In the genomic region with DNA sequence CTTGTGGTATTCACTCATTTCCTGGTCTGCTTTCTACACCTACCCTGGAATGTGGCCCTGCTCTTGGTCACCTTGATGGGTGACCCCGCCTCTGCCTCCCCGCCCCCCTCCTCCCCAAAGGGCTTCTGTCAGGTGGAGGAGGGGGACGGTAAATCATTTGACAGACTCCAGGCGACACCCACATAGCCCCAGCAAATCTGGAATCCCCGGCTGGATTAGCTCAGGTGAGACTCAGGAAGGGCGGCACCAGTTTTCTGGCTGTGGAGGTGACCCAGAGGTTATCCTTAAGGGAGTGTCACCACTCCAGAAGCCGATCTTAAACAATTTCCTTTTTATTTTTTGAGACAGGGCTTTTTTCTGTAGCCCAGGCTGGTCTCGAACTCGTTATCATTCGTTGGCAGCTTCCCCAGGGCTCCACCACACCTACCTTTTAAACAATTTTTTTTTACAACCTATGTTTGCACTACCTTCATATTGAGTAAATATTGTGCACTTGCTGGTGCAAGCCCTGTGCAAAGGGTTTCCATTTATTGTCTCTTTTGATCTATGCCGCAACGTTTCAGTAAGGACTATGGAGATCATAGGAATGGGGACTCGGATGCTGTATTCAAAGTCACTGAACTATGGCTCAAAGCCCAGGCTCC, we compare ENCODE assay signal across 8 mouse cellular contexts. TPM values are rescaled to one million over a fixed set of nuclear protein-coding genes. Genes with fewer than 3 reads are reported as not detected.
A peak's percentile ranks its signal among the peaks of the same experiment; 100 is the strongest.
DNase-seq lines count a peak whose midpoint lies in the region; ATAC-seq and TF ChIP-seq lines count a peak whose summit lies in the region.

No protein-coding gene starts in this region.

- H3K36me3 ChIP-seq in embryonic facial prominence, embryonic 10.5 days (replicated peaks), result no peaks in the 10 kb centered on the region
- H3K36me3 ChIP-seq in hindbrain, postnatal 0 days (ENCODE audit: insufficient read depth, low read length), result no peaks in the 10 kb centered on the region
- no peaks in the 10 kb centered on the region for H3K36me3 ChIP-seq in liver, embryonic 12.5 days
- no peaks in the 10 kb centered on the region for H3K36me3 ChIP-seq in neural tube, embryonic 14.5 days (ENCODE audit: control insufficient read depth, insufficient read depth, low read length)

- no peak for TF ChIP-seq POLR2A in lung, adult 2 months (IDR thresholded peaks at IDR 0.05; ENCODE audit: borderline replicate concordance, extremely low read depth, low read depth, low read length)

- H3K4me2 ChIP-seq in hindbrain, postnatal 0 days (ENCODE audit: low read depth, low read length), result peak overlapping the region; percentile 97
- H3K4me2 ChIP-seq in liver, embryonic 12.5 days, result peak overlapping the region; percentile 89
- H3K4me2 ChIP-seq in neural tube, embryonic 14.5 days (ENCODE audit: low read depth, low read length), result peak overlapping the region; percentile 87

- no peak for TF ChIP-seq CTCF in lung, adult 2 months (IDR thresholded peaks at IDR 0.05; ENCODE audit: insufficient read depth, low read length)
- TF ChIP-seq CTCF in hindbrain, postnatal 0 days (IDR thresholded peaks at IDR 0.05; ENCODE audit: low read depth), result no peak

- H3K27me3 ChIP-seq in embryonic facial prominence, embryonic 10.5 days (replicated peaks; ENCODE audit: low read depth, poor library complexity, severe bottlenecking), result no peaks in the 10 kb centered on the region
- H3K27me3 ChIP-seq in hindbrain, postnatal 0 days (ENCODE audit: insufficient read depth, low read length), result no peaks in the 10 kb centered on the region
- H3K27me3 ChIP-seq in liver, embryonic 12.5 days (replicated peaks), result no peaks in the 10 kb centered on the region
- H3K27me3 ChIP-seq in neural tube, embryonic 14.5 days (ENCODE audit: control insufficient read depth, insufficient read depth, low read length), result no peaks in the 10 kb centered on the region

- H3K9ac ChIP-seq in hindbrain, postnatal 0 days (replicated peaks; ENCODE audit: low read length), result peak overlapping the region; percentile 93
- peak overlapping the region; percentile 95 for H3K9ac ChIP-seq in liver, embryonic 12.5 days
- peak overlapping the region; percentile 90 for H3K9ac ChIP-seq in neural tube, embryonic 14.5 days (replicated peaks; ENCODE audit: low read depth, low read length)

- intact Hi-C loops in gastrocnemius, postnatal 36 days (cut with DNase I), result no loop called here

- ATAC-seq in hindbrain, postnatal 0 days, result no peak
- no peak for ATAC-seq in liver, embryonic 12.5 days
- ATAC-seq in neural tube, embryonic 14.5 days (ENCODE audit: low read depth), result no peak

- peak overlapping the region; percentile 100 for H3K4me3 ChIP-seq in lung, adult 2 months (replicated peaks; ENCODE audit: extremely low read depth, low read depth, low read length)
- peak overlapping the region; percentile 82 for H3K4me3 ChIP-seq in embryonic facial prominence, embryonic 10.5 days
- H3K4me3 ChIP-seq in hindbrain, postnatal 0 days (ENCODE audit: low read length), result peak overlapping the region; percentile 90
- peak overlapping the region; percentile 89 for H3K4me3 ChIP-seq in liver, embryonic 12.5 days
- peak overlapping the region; percentile 76 for H3K4me3 ChIP-seq in neural tube, embryonic 14.5 days (ENCODE audit: low read depth, low read length)

- H3K4me1 ChIP-seq in lung, adult 2 months (ENCODE audit: control insufficient read depth, insufficient read depth, low read length), result peaks cover 8% of the 10 kb centered on the region
- H3K4me1 ChIP-seq in embryonic facial prominence, embryonic 10.5 days, result peaks cover 29% of the 10 kb centered on the region
- peaks cover 13% of the 10 kb centered on the region for H3K4me1 ChIP-seq in hindbrain, postnatal 0 days (ENCODE audit: insufficient read depth, low read length)
- peaks cover 29% of the 10 kb centered on the region for H3K4me1 ChIP-seq in liver, embryonic 12.5 days
- peaks cover 17% of the 10 kb centered on the region for H3K4me1 ChIP-seq in neural tube, embryonic 14.5 days (ENCODE audit: control insufficient read depth, insufficient read depth, low read length)

- DNase-seq in lung, adult 2 months, result no peak
- no peak for DNase-seq in lung, postnatal 36 days
- peak; percentile 30 for DNase-seq in embryonic facial prominence, embryonic 10.5 days (ENCODE audit: low spot score)
- no peak for DNase-seq in hindbrain, postnatal 0 days (ENCODE audit: low spot score)
- no peak for DNase-seq in gastrocnemius, postnatal 36 days
- no peak for DNase-seq in adrenal gland, postnatal 14 days

- H3K9me3 ChIP-seq in embryonic facial prominence, embryonic 10.5 days, result no peaks in the 10 kb centered on the region
- no peaks in the 10 kb centered on the region for H3K9me3 ChIP-seq in hindbrain, postnatal 0 days (ENCODE audit: low read length)
- H3K9me3 ChIP-seq in liver, embryonic 12.5 days (replicated peaks), result no peaks in the 10 kb centered on the region
- no peaks in the 10 kb centered on the region for H3K9me3 ChIP-seq in neural tube, embryonic 14.5 days (ENCODE audit: control insufficient read depth, low read length)

- peak overlapping the region; percentile 95 for H3K27ac ChIP-seq in embryonic facial prominence, embryonic 10.5 days (replicated peaks)
- peak overlapping the region; percentile 92 for H3K27ac ChIP-seq in hindbrain, postnatal 0 days
- peak overlapping the region; percentile 95 for H3K27ac ChIP-seq in liver, embryonic 12.5 days
- peak overlapping the region; percentile 91 for H3K27ac ChIP-seq in neural tube, embryonic 14.5 days (ENCODE audit: low read depth, low read length)

- 20% methylated on average over 13 of the region's 13 CpGs for WGBS in lung, adult 2 months
- 14% methylated on average over 13 of the region's 13 CpGs for WGBS in embryonic facial prominence, embryonic 10.5 days
- WGBS in hindbrain, postnatal 0 days, result 20% methylated on average over 13 of the region's 13 CpGs
- 17% methylated on average over 13 of the region's 13 CpGs for WGBS in liver, embryonic 12.5 days (ENCODE audit: insufficient replicate concordance)
- 8% methylated on average over 13 of the region's 13 CpGs for WGBS in neural tube, embryonic 14.5 days

RNA-seq across cellular contexts. Expression of a gene that starts 0.8 kb away (rescaled TPM):
- 11.0 and 18.3 TPM in 2 replicates for polyA plus RNA-seq in lung, adult 2 months (2012; rRNA removed)
- polyA plus RNA-seq in embryonic facial prominence, embryonic 10.5 days (2016; fragmentation: Nextera tagmentation; extraction: Ambion mirVana), result 7.8 and 8.9 TPM in 2 replicates
- 13.9 and 18.3 TPM in 2 replicates for total RNA-seq in hindbrain, postnatal 0 days (2014; rRNA removed)
- 4.3 and 5.7 TPM in 2 replicates for polyA plus RNA-seq in hindbrain, postnatal 0 days (2015; fragmentation: Nextera tagmentation; extraction: Ambion mirVana)
- polyA plus RNA-seq in liver, embryonic 12.5 days (2016; fragmentation: Nextera tagmentation; extraction: Ambion mirVana), result 9.3 and 10.8 TPM in 2 replicates
- polyA plus RNA-seq in neural tube, embryonic 14.5 days (2014; fragmentation: Nextera tagmentation; extraction: Ambion mirVana), result 12.0 and 12.5 TPM in 2 replicates
- 10 to 100 TPM; 24.1 to 28.5 TPM for total RNA-seq in gastrocnemius, postnatal 36 days (2021)
- 49.7 and 51.1 TPM in 2 replicates for total RNA-seq in adrenal gland, postnatal 14 days (2021)

RNA-seq across cellular contexts. Expression of a gene that starts 41.4 kb away (rescaled TPM):
- 19.2 and 21.1 TPM in 2 replicates for polyA plus RNA-seq in lung, adult 2 months (2012; rRNA removed)
- polyA plus RNA-seq in embryonic facial prominence, embryonic 10.5 days (2016; fragmentation: Nextera tagmentation; extraction: Ambion mirVana), result 68.3 and 70.6 TPM in 2 replicates
- 19.1 and 44.5 TPM in 2 replicates for total RNA-seq in hindbrain, postnatal 0 days (2014; rRNA removed)
- 20.9 and 22.7 TPM in 2 replicates for polyA plus RNA-seq in hindbrain, postnatal 0 days (2015; fragmentation: Nextera tagmentation; extraction: Ambion mirVana)
- polyA plus RNA-seq in liver, embryonic 12.5 days (2016; fragmentation: Nextera tagmentation; extraction: Ambion mirVana), result 17.4 TPM in 2 replicates
- 26.0 and 30.7 TPM in 2 replicates for polyA plus RNA-seq in neural tube, embryonic 14.5 days (2014; fragmentation: Nextera tagmentation; extraction: Ambion mirVana)
- total RNA-seq in gastrocnemius, postnatal 36 days (2021), result 1 to 10 TPM; 5.1 TPM
- total RNA-seq in adrenal gland, postnatal 14 days (2021), result 15.3 and 16.1 TPM in 2 replicates
